Mouse (Mus musculus) lung, embryonic 14.5 days (tissue): ENCODE data around the gene Grk5. TPM values are rescaled to one million over a fixed set of nuclear protein-coding genes. Genes with fewer than 3 reads are reported as not detected.

Source experiments
- ATAC-seq: fragments of 200-750 bp; cut with Nextera tagmentation; 2 replicates; pipeline ENCODE4 v1.8.0; 2017; ENCODE audit warnings: mild to moderate bottlenecking, moderate TSS enrichment, moderate library complexity; ENCODE audit not compliant: insufficient read depth
- DNase-seq: peaks from one replicate; pipeline ENCODE4 v3.0.0-alpha.2; 2015
- H3K27ac ChIP-seq: fragments of 300-500 bp; sonication (generic); 2 replicates; pipeline ENCODE4 v1.5.1; 2014; ENCODE audit warnings: low read depth, mild to moderate bottlenecking, moderate library complexity
- H3K27me3 ChIP-seq: fragments of 300-500 bp; sonication (generic); 2 replicates; pipeline ENCODE4 v1.6.1; 2014; ENCODE audit warnings: low read length, control low read depth; ENCODE audit not compliant: insufficient read depth
- H3K36me3 ChIP-seq: fragments of 300-500 bp; sonication (generic); 2 replicates; pipeline ENCODE4 v1.6.1; 2014; ENCODE audit warnings: control low read depth; ENCODE audit not compliant: insufficient read depth
- H3K4me1 ChIP-seq: fragments of 300-500 bp; sonication (generic); 2 replicates; pipeline ENCODE4 v1.6.1; 2014; ENCODE audit warnings: antibody characterized with exemption, control low read depth; ENCODE audit not compliant: insufficient read depth
- H3K4me2 ChIP-seq: fragments of 300-500 bp; sonication (generic); 2 replicates; pipeline ENCODE4 v1.6.1; 2014; ENCODE audit warnings: mild to moderate bottlenecking
- H3K4me3 ChIP-seq: fragments of 300-500 bp; sonication (generic); 2 replicates; pipeline ENCODE4 v1.5.1; 2014; ENCODE audit warnings: low read depth, low read length
- H3K9ac ChIP-seq: fragments of 300-500 bp; sonication (generic); 2 replicates; pipeline ENCODE4 v1.6.1; 2014
- H3K9me3 ChIP-seq: fragments of 300-500 bp; sonication (generic); 2 replicates; pipeline ENCODE4 v1.6.1; 2016; ENCODE audit warnings: low read depth, low read length, control low read depth
- CTCF ChIP-seq: IDR thresholded peaks from 2 replicates; pipeline ENCODE4 v1.5.1; 2016; ENCODE audit warnings: antibody characterized with exemption, low read depth
- WGBS: fragments of 180-500 bp; shearing (Covaris S2); extraction: QIAGEN DNeasy Blood & Tissue Kit; methylation state at CpG from one replicate; pipeline ENCODE4 v1.1.7; 2014; 5-methylcytosine and 5-hydroxymethylcytosine counted together
- polyA plus RNA-seq: library from polyadenylated mRNA; unstranded; fragments of >200 nt; fragmentation: Nextera tagmentation; extraction: Ambion mirVana; gene quantifications from 2 replicates; pipeline ENCODE4 v1.2.1, GENCODE M21; 2014

The Grk5 gene
- polyA plus RNA-seq, 1 experiment from 2014 or later: 4.5 TPM

DNA sequence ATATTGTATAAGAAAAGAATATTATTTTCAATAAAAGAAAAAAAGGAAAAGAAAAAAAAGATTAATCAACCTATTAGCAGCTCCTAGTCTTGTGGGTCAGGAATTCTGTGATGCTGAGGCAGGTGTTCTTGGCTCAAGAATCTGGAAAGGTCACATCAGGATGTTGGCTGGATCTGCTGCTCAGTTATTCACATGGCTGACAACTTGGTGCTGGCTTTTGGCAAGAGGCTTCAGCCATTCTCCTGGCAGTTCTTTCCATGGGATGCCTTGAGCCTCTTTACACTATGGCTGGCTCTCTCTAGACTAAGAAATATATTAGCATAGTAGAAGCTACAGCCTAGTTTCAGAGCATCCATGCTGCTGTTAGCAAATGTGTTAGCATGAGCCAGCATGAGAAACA is 149.6 kb downstream of the Grk5 start:
- no peak for ATAC-seq
- no peak for TF ChIP-seq CTCF

GRCm38 (mm10) chr19:61048646-61049045 is 159.1 kb downstream of the Grk5 start:
- H3K27me3 ChIP-seq: no peaks in the 10 kb centered on the region
- WGBS: 84% methylated on average over 2 of the region's 2 CpGs

More for the DNA sequence above, 149.6 kb downstream of the Grk5 start:
- H3K4me2 ChIP-seq: no peak overlapping the region
- DNase-seq: no peak
- no peaks in the 10 kb centered on the region for H3K4me1 ChIP-seq
- no peak overlapping the region for H3K9ac ChIP-seq
- H3K4me3 ChIP-seq: no peak overlapping the region
- H3K27ac ChIP-seq: no peak overlapping the region
- H3K9me3 ChIP-seq: no peaks in the 10 kb centered on the region
- no peaks in the 10 kb centered on the region for H3K36me3 ChIP-seq
- H3K27me3 ChIP-seq: no peaks in the 10 kb centered on the region

DNA sequence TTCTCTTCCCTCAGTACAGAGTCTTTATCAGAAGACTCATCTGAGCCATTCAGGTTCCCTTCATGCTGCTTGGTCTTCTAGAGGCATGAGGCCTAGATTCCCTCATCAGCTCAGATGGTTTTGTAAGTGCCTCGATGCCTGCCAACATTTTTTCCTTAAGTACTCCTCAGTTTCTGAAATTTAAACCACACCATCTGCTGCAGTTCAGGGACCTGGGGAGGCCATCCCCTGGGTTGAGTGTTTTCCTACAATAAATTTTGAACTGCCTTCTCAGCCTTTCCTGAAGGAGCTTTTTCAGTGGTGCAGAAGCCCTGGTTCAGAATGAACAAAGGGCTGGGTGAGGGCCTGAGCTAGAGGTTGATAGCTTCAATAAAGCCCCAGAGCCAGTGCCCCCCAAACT is 159.9 kb downstream of the Grk5 start:
- 66% methylated on average over 1 of the region's 1 CpGs for WGBS
- no peaks in the 10 kb centered on the region for H3K9me3 ChIP-seq
- H3K27me3 ChIP-seq: no peaks in the 10 kb centered on the region
- no peaks in the 10 kb centered on the region for H3K4me1 ChIP-seq
- no peak for DNase-seq
- no peak overlapping the region for H3K27ac ChIP-seq
- no peak overlapping the region for H3K9ac ChIP-seq
- ATAC-seq: no peak
- H3K36me3 ChIP-seq: no peaks in the 10 kb centered on the region
- no peak for TF ChIP-seq CTCF
- no peak overlapping the region for H3K4me2 ChIP-seq
- H3K4me3 ChIP-seq: no peak overlapping the region

More at GRCm38 (mm10) chr19:61048646-61049045, 159.1 kb downstream of the Grk5 start:
- Histone ChIP-seq H3K4me2 (no peak overlapping the region), H3K9me3 (no peaks in the 10 kb centered on the region), H3K27ac (no peak overlapping the region), H3K36me3 (no peaks in the 10 kb centered on the region), H3K9ac (no peak overlapping the region), H3K4me1 (no peaks in the 10 kb centered on the region), H3K4me3 (no peak overlapping the region)
- DNase-seq (no peak), ATAC-seq (no peak)
- TF ChIP-seq CTCF: no peak

DNA sequence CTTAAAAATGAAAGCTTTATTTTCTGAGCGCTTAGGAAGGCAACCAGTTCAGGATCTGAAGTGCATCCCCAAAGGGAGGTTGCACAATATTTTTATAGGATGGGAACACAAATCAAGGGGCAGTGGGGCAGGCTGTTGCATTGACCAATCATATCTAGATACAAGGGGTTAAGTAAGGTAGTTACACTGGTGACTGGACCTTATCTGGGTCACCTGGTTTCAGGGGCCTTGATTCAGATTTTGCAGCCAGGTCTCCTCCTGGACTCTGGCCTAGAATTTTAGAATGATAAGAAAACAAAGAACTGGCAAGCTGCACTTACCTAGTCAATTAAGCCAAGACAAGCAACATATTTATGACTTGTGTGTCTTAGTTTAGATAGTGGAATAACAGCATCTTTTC is 161.6 kb downstream of the Grk5 start:
- no peak for TF ChIP-seq CTCF
- H3K9ac ChIP-seq: no peak overlapping the region
- WGBS: 95% methylated on average over 1 of the region's 1 CpGs
- H3K27me3 ChIP-seq: no peaks in the 10 kb centered on the region
- no peaks in the 10 kb centered on the region for H3K9me3 ChIP-seq
- no peak overlapping the region for H3K4me2 ChIP-seq
- H3K4me3 ChIP-seq: no peak overlapping the region
- no peaks in the 10 kb centered on the region for H3K36me3 ChIP-seq
- H3K27ac ChIP-seq: no peak overlapping the region
- DNase-seq (no peak), ATAC-seq (no peak)
- H3K4me1 ChIP-seq: no peaks in the 10 kb centered on the region

DNA sequence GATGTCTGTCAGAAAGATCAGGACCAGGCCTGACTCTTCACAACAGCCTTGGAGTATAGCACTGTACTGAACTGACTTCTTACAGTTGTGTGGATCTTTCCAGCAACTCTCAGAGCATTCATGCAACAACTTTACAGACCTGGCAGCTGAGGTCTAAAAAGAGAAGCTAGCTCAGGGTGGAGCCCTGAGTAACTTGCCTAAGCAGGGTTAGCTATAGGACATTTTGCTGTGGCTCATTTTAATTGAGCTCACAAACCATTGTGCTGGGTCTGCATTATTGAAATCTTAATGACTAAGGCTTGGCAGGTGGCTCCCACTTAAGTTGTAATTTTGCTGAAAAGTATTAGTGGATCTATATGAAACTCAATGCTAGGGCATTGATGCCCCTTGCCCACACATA is 162.5 kb downstream of the Grk5 start:
- no peak overlapping the region for H3K27ac ChIP-seq
- TF ChIP-seq CTCF: no peak
- H3K27me3 ChIP-seq: no peaks in the 10 kb centered on the region
- H3K4me1 ChIP-seq: no peaks in the 10 kb centered on the region
- H3K4me3 ChIP-seq: no peak overlapping the region
- no peaks in the 10 kb centered on the region for H3K9me3 ChIP-seq
- H3K36me3 ChIP-seq: no peaks in the 10 kb centered on the region
- ATAC-seq (no peak), DNase-seq (no peak)
- no peak overlapping the region for H3K4me2 ChIP-seq
- H3K9ac ChIP-seq: no peak overlapping the region

DNA sequence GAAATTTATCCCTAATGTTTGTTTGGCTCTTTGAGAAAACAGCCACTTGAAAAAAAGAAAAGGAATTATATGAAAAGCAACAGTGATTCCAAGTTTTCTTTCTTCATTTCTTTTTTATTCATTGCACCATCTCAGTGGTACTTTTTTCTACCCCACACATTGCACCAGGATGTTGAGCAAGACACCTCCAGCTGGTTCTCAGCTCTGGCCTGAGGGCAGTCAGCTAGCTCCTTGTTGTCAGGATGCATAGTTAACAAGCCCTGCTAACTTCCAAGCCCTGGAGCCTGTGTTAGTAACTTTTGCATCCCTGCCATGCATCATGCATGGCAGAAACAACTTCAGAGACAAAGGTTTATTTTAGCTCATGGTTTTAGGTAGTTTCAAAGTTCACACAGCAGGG is 163.2 kb downstream of the Grk5 start:
- no peak for TF ChIP-seq CTCF
- Histone ChIP-seq H3K9me3 (no peaks in the 10 kb centered on the region), H3K27ac (no peak overlapping the region), H3K36me3 (no peaks in the 10 kb centered on the region), H3K4me1 (0 out of 2 replicates have a peak, but pooled peaks cover 4% of the 10 kb centered on the region), H3K4me2 (no peak overlapping the region), H3K4me3 (no peak overlapping the region), H3K27me3 (no peaks in the 10 kb centered on the region), H3K9ac (no peak overlapping the region)
- DNase-seq: no peak
- ATAC-seq: no peak

- DNase-seq (no peak), ATAC-seq (no peak)
- H3K9me3 ChIP-seq: no peaks in the 10 kb centered on the region
- H3K36me3 ChIP-seq: no peaks in the 10 kb centered on the region
- WGBS: 53% methylated on average over 5 of the region's 5 CpGs
- no peak for TF ChIP-seq CTCF
- H3K4me2 ChIP-seq: no peak overlapping the region
- no peak overlapping the region for H3K4me3 ChIP-seq
- H3K4me1 ChIP-seq: 0 out of 2 replicates have a peak, but pooled peaks cover 8% of the 10 kb centered on the region
- H3K27ac ChIP-seq: no peak overlapping the region
- H3K9ac ChIP-seq: no peak overlapping the region
- no peaks in the 10 kb centered on the region for H3K27me3 ChIP-seq
Measured at GRCm38 (mm10) chr19:61056783-61057410, 167.3 kb downstream of the Grk5 start.
